Mouse (Mus musculus) intestine, embryonic 15.5 days (tissue): Measurements from ENCODE around the gene Pole3. TPM values are rescaled to one million over a fixed set of nuclear protein-coding genes. Genes with fewer than 3 reads are reported as not detected.
A peak's percentile ranks its signal among the peaks of the same experiment; 100 is the strongest.

Experiments
- ATAC-seq: fragments of 200-750 bp; cut with Nextera tagmentation; 2 replicates; pipeline ENCODE4 v1.8.0; 2017; ENCODE audit warnings: moderate TSS enrichment, moderate library complexity
- H3K27ac ChIP-seq: fragments of 300-500 bp; sonication (generic); 2 replicates; pipeline ENCODE4 v1.5.1; 2015; ENCODE audit warnings: mild to moderate bottlenecking, inconsistent platforms
- H3K27me3 ChIP-seq: fragments of 300-500 bp; sonication (generic); replicated peaks from 2 replicates; pipeline ENCODE4 v1.6.1; 2015; ENCODE audit warnings: inconsistent platforms
- H3K36me3 ChIP-seq: fragments of 300-500 bp; sonication (generic); 2 replicates; pipeline ENCODE4 v1.6.1; 2015; ENCODE audit warnings: inconsistent platforms
- H3K4me1 ChIP-seq: fragments of 300-500 bp; sonication (generic); replicated peaks from 2 replicates; pipeline ENCODE4 v1.6.1; 2015; ENCODE audit warnings: inconsistent platforms
- H3K4me2 ChIP-seq: fragments of 300-500 bp; sonication (generic); replicated peaks from 2 replicates; pipeline ENCODE4 v1.6.1; 2015; ENCODE audit warnings: mild to moderate bottlenecking, inconsistent platforms
- H3K4me3 ChIP-seq: fragments of 300-500 bp; sonication (generic); replicated peaks from 2 replicates; pipeline ENCODE4 v1.5.1; 2015; ENCODE audit warnings: inconsistent platforms
- H3K9ac ChIP-seq: fragments of 300-500 bp; sonication (generic); 2 replicates; pipeline ENCODE4 v1.6.1; 2015; ENCODE audit warnings: inconsistent platforms
- H3K9me3 ChIP-seq: fragments of 300-500 bp; sonication (generic); 2 replicates; pipeline ENCODE4 v1.6.1; 2016; ENCODE audit warnings: inconsistent platforms
- WGBS: fragments of 180-500 bp; shearing (Covaris S2); methylation state at CpG from one replicate; pipeline ENCODE4 v1.1.7; 2015; 5-methylcytosine and 5-hydroxymethylcytosine counted together
- polyA plus RNA-seq: library from polyadenylated mRNA; unstranded; fragments of >200 nt; fragmentation: Nextera tagmentation; extraction: Ambion mirVana; gene quantifications from 2 replicates; pipeline ENCODE4 v1.2.1, GENCODE M21; 2015

The Pole3 gene
- polyA plus RNA-seq, 1 experiment from 2014 or later: 71.5 TPM

GRCm38 (mm10) chr4:62544801-62545200 is 19.9 kb upstream of the Pole3 start:
- Histone ChIP-seq H3K27me3 (no peaks in the 10 kb centered on the region), H3K4me2 (no peak overlapping the region), H3K4me3 (no peak overlapping the region), H3K9me3 (no peaks in the 10 kb centered on the region), H3K4me1 (no peaks in the 10 kb centered on the region), H3K36me3 (no peaks in the 10 kb centered on the region), H3K9ac (no peak overlapping the region), H3K27ac (no peak overlapping the region)
- ATAC-seq: no peak

DNA sequence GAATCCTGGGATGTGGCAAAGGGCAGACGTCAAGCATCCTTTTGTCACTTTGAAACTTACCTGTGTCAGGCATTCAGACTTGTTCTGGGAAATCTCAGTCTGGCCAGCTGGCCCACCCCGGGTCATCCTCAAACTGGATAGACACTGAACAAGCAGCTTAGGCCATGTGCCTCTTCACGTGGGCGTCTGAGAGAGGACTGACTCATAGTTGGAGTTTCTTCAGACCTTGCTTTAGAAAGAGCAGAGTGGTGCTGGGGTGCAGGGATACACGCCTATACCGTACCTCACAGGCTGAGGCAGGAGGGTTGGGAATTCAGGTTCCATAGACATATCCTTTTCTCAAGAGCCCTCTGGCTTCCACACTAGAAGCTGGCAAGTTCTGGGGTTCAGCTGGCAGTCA is 18.9 kb upstream of the Pole3 start:
- no peak overlapping the region for H3K27ac ChIP-seq
- no peaks in the 10 kb centered on the region for H3K4me1 ChIP-seq
- 82% methylated on average over 6 of the region's 6 CpGs for whole genome bisulfite sequencing
- H3K4me2 ChIP-seq: no peak overlapping the region
- H3K27me3 ChIP-seq: no peaks in the 10 kb centered on the region
- ATAC-seq: no peak
- no peak overlapping the region for H3K9ac ChIP-seq
- H3K9me3 ChIP-seq: no peaks in the 10 kb centered on the region
- no peak overlapping the region for H3K4me3 ChIP-seq
- no peaks in the 10 kb centered on the region for H3K36me3 ChIP-seq

GRCm38 (mm10) chr4:62541802-62542201 is 16.9 kb upstream of the Pole3 start:
- WGBS: 70% methylated on average over 3 of the region's 3 CpGs
- Histone ChIP-seq H3K27ac (no peak overlapping the region), H3K36me3 (no peaks in the 10 kb centered on the region), H3K4me2 (no peak overlapping the region), H3K9ac (no peak overlapping the region), H3K27me3 (no peaks in the 10 kb centered on the region), H3K4me3 (no peak overlapping the region), H3K4me1 (no peaks in the 10 kb centered on the region), H3K9me3 (no peaks in the 10 kb centered on the region)
- no peak for ATAC-seq

- H3K27ac ChIP-seq: no peak overlapping the region
- H3K27me3 ChIP-seq: no peaks in the 10 kb centered on the region
- no peak overlapping the region for H3K4me3 ChIP-seq
- no peak for ATAC-seq
- 64% methylated on average over 6 of the region's 6 CpGs for WGBS
- H3K9ac ChIP-seq: no peak overlapping the region
- no peak overlapping the region for H3K4me2 ChIP-seq
- no peaks in the 10 kb centered on the region for H3K36me3 ChIP-seq
- H3K9me3 ChIP-seq: no peaks in the 10 kb centered on the region
- no peaks in the 10 kb centered on the region; the same call in 1 of the 2 replicates for H3K4me1 ChIP-seq
Observed at GRCm38 (mm10) chr4:62533729-62534128, 8.9 kb upstream of the Pole3 start.

DNA sequence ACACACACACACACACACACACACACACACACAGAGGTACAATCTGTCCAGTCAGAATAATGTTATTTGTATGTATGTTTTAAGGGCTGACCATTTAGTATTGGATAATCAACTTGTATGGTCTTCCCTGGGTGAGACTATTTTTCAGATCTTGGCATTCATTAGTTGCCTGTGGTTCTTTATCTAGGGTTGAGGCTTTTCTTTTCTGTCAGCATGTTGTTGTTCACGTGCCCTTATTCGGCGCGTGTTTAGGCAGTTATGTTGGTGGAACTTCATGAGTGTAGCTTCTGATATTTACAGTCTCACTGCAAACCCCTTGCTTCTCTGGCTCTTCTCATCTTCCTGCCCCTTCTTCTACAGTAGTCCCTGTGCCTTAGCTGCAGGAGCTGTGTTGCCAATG is 2.8 kb upstream of the Pole3 start:
- Histone ChIP-seq H3K4me1 (peaks cover 8% of the 10 kb centered on the region), H3K4me3 (no peak overlapping the region), H3K9me3 (no peaks in the 10 kb centered on the region), H3K27ac (no peak overlapping the region), H3K27me3 (no peaks in the 10 kb centered on the region), H3K9ac (no peak overlapping the region), H3K36me3 (no peaks in the 10 kb centered on the region), H3K4me2 (no peak overlapping the region)
- WGBS: 89% methylated on average over 4 of the region's 4 CpGs
- ATAC-seq: no peak

- 53% methylated on average over 2 of the region's 2 CpGs for WGBS
- peaks cover 8% of the 10 kb centered on the region for H3K4me1 ChIP-seq
- no peak for ATAC-seq
Observed at GRCm38 (mm10) chr4:62526256-62526655, 1.4 kb upstream of the Pole3 start.

DNA sequence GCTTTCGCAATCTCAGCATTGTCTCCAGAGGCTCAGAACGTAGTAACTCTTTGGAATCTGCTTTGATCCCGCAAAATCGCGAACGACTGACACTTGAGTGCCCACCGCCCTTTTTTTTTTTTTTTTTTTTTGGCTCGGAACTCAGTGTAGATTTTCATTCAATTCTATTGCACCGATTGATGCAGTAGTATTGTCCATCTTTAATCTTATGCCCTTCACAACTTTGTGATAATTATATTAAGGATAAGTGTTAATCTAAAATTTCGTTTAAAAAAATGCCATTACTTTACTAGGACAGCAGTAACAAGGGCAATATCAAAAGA is 582 bp upstream of the Pole3 start:
- Histone ChIP-seq H3K27ac (no peak overlapping the region), H3K27me3 (no peaks in the 10 kb centered on the region), H3K4me2 (peak overlapping the region; percentile 40), H3K4me1 (peaks cover 8% of the 10 kb centered on the region), H3K36me3 (no peaks in the 10 kb centered on the region), H3K4me3 (peak overlapping the region; percentile 76), H3K9ac (no peak overlapping the region), H3K9me3 (no peaks in the 10 kb centered on the region)
- WGBS: under 1% methylated on average over 10 of the region's 10 CpGs
- no peak for ATAC-seq

More at GRCm38 (mm10) chr4:62526256-62526655, 1.4 kb upstream of the Pole3 start:
- H3K4me3 ChIP-seq: no peak overlapping the region
- no peaks in the 10 kb centered on the region for H3K27me3 ChIP-seq
- no peak overlapping the region for H3K9ac ChIP-seq
- H3K4me2 ChIP-seq: no peak overlapping the region
- H3K9me3 ChIP-seq: no peaks in the 10 kb centered on the region
- no peak overlapping the region for H3K27ac ChIP-seq
- H3K36me3 ChIP-seq: no peaks in the 10 kb centered on the region

- H3K36me3 ChIP-seq: no peaks in the 10 kb centered on the region
- H3K4me1 ChIP-seq: peaks cover 32% of the 10 kb centered on the region
- no peak overlapping the region for H3K4me2 ChIP-seq
- no peak overlapping the region for H3K27ac ChIP-seq
- no peaks in the 10 kb centered on the region for H3K27me3 ChIP-seq
- 80% methylated on average over 2 of the region's 2 CpGs for WGBS
- ATAC-seq: no peak
- H3K9me3 ChIP-seq: no peaks in the 10 kb centered on the region
- H3K9ac ChIP-seq: no peak overlapping the region
- H3K4me3 ChIP-seq: no peak overlapping the region
Observed at GRCm38 (mm10) chr4:62520892-62521400, 3.9 kb downstream of the Pole3 start.

GRCm38 (mm10) chr4:62519849-62520233 is 5.0 kb downstream of the Pole3 start, which contains the start of gene Alad:
Gene Alad (minus strand): TSS chr4:62519918.
- WGBS: under 1% methylated on average over 37 of the region's 37 CpGs
- Histone ChIP-seq H3K4me3 (peak within 1 kb of the TSS; percentile 70), H3K9ac (peak within 1 kb of the TSS; percentile 73), H3K4me1 (peaks cover 43% of the 10 kb centered on the region), H3K36me3 (no peaks in the 10 kb centered on the region), H3K9me3 (no peaks in the 10 kb centered on the region), H3K27ac (peak within 1 kb of the TSS; percentile 90), H3K4me2 (peak within 1 kb of the TSS; percentile 57), H3K27me3 (no peaks in the 10 kb centered on the region)
- ATAC-seq: peak; percentile 86

GRCm38 (mm10) chr4:62519122-62519848 is 5.6 kb downstream of the Pole3 start:
- peak overlapping the region; percentile 57 for H3K4me2 ChIP-seq
- H3K4me3 ChIP-seq: peak overlapping the region; percentile 70
- under 1% methylated on average over 26 of the region's 26 CpGs for WGBS
- H3K9ac ChIP-seq: peak overlapping the region; percentile 73
- peak overlapping the region; percentile 90 for H3K27ac ChIP-seq
- peaks cover 42% of the 10 kb centered on the region for H3K4me1 ChIP-seq
- peak; percentile 61 for ATAC-seq
- H3K9me3 ChIP-seq: no peaks in the 10 kb centered on the region
- no peaks in the 10 kb centered on the region for H3K36me3 ChIP-seq
- no peaks in the 10 kb centered on the region for H3K27me3 ChIP-seq

- peak; percentile 55 for ATAC-seq
- Histone ChIP-seq H3K27ac (peak overlapping the region; percentile 90), H3K4me2 (peak overlapping the region; percentile 57), H3K4me3 (peak overlapping the region; percentile 70), H3K27me3 (no peaks in the 10 kb centered on the region), H3K9me3 (no peaks in the 10 kb centered on the region), H3K4me1 (peaks cover 35% of the 10 kb centered on the region), H3K36me3 (no peaks in the 10 kb centered on the region), H3K9ac (peak overlapping the region; percentile 73)
- 31% methylated on average over 13 of the region's 13 CpGs for WGBS
Observed at GRCm38 (mm10) chr4:62518416-62519121, 6.3 kb downstream of the Pole3 start.

DNA sequence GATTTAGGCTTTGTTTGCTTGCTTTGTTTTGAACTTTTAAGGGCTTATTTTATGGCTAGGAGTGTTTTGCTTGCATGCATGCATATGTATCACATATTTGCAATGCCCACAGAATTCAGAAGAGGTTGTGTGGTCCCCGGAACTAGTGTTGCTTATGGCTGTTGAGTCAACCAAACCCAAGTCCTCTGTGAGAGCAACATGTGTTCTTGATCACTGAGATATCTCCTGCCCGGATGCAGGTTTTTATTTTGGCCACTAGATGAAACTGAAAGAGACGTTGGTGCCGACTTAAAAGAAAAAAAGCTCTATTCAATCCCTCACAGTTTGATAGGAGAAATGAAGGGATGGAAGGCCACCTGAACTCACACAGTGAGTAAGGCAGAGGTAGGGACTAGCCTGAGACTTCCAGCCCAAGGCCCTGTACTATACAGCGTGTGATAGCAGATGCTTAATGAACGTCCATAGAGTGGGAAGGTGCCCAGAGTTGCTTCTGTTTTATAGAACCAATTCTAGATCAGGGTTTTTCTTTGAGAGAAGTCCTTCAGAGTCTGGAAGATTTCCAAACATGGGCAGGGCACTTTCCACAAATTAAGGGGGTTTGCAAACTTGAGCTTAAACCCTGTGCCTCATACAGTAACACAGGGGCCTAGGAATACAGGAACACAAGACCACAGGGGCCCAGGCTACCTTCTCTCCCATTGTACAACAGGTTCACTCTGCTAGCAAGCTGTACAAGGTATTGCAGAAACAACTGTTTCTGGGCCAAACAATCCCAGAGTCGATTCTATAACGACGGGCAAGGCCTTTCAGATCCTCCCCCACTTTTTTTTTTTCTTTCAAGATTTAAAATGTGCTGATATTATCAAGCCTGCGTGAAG is 7.1 kb downstream of the Pole3 start:
- H3K36me3 ChIP-seq: peaks cover 8% of the 10 kb centered on the region
- no peaks in the 10 kb centered on the region for H3K27me3 ChIP-seq
- ATAC-seq: no peak
- H3K9ac ChIP-seq: peak overlapping the region; percentile 73; the same call in 1 of the 2 replicates
- H3K4me2 ChIP-seq: peak overlapping the region; percentile 57
- H3K9me3 ChIP-seq: no peaks in the 10 kb centered on the region
- peak overlapping the region; percentile 90 for H3K27ac ChIP-seq
- WGBS: 72% methylated on average over 10 of the region's 10 CpGs
- H3K4me3 ChIP-seq: peak overlapping the region; percentile 70
- peaks cover 35% of the 10 kb centered on the region for H3K4me1 ChIP-seq
